Mouse (Mus musculus): ENCODE measurements around the gene Arid4a.
A peak's percentile ranks its signal among the peaks of the same experiment; 100 is the strongest.

- TF ChIP-seq GATA2 (IDR thresholded peaks at IDR 0.05; ENCODE audit: borderline replicate concordance, low read depth, low read length) (no peak), CTCF (IDR thresholded peaks at IDR 0.05; ENCODE audit: low read depth, low read length) (0 out of 2 replicates have a peak, but pooled peaks have one; percentile 3), POLR2AphosphoS5 (IDR thresholded peaks at IDR 0.05; ENCODE audit: insufficient replicate concordance, low read depth, low read length) (no peak)
Observed at GRCm38 (mm10) chr12:71030722-71031121, 14.9 kb downstream of the Arid4a start.

Measured in G1E (cell line).